In the genomic region with DNA sequence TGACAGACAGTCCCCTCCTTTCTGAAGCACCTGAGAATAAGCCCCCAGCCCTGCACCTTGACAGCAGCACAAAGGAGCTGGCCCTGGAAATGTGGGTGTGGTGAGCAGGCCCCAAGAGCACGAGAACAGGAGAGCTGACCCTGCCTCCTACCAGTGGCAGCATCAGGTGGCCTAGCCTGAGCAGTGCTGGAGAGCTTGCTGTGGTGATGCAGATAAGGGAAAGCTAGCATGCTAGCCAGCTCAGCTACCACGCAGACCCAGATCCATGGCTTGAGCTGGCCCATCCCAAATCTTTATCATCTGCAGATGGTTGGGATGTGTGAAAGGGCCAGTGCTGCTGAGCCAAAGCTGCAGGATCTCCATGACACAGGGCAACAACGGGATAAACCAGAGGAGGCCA, we compare ENCODE assay signal across 22 mouse cellular contexts.
DNase-seq lines count a peak whose midpoint lies in the region; ATAC-seq and TF ChIP-seq lines count a peak whose summit lies in the region.
"Had no signal": no experiment of that assay in that cellular context is flagged by ENCODE, and none has a peak within 500 bp of the region (broad histone marks: within the 10 kb centered on the region; RNA-seq: fewer than 3 reads in every experiment).

No protein-coding gene starts in this region.

- no peak for TF ChIP-seq POLR2A in bone marrow, adult 2 months (IDR thresholded peaks at IDR 0.05; ENCODE audit: borderline replicate concordance, control insufficient read depth, low read depth, low read length)
- TF ChIP-seq POLR2A in thymus, adult 2 months (IDR thresholded peaks at IDR 0.05; ENCODE audit: control insufficient read depth, extremely low read depth, insufficient read depth, low read length, poor library complexity) = no peak

- H3K27me3 ChIP-seq in heart, embryonic 10.5 days (ENCODE audit: insufficient read depth, poor library complexity, severe bottlenecking) = no peaks in the 10 kb centered on the region
- no peaks in the 10 kb centered on the region for H3K27me3 ChIP-seq in thymus, adult 2 months (ENCODE audit: control insufficient read depth, insufficient read depth, low read length)
- H3K27me3 ChIP-seq: CH12.LX; embryonic facial prominence, embryonic 12.5 days; heart, embryonic 15.5 days; midbrain, embryonic 12.5 days; neural tube, embryonic 13.5 days had no signal

- peak; percentile 84 for DNase-seq in heart, embryonic 10.5 days (ENCODE audit: low spot score)
- no peak for DNase-seq in heart, adult 9 months (ENCODE audit: low spot score in 2 of 2)
- peak; percentile 86 for DNase-seq in liver
- DNase-seq in embryo, embryonic 10 days (ENCODE audit: low spot score) = no peak
- DNase-seq in adrenal gland, adult 18-20 months (ENCODE audit: low spot score in 2 of 2) = no peak
- no peak for DNase-seq in thymus, adult 2 months
- DNase-seq: adrenal gland, postnatal 10 days; cerebellum, adult 2 months; gastrocnemius, postnatal 10 days; kidney, adult 8-10 months; kidney, postnatal 36 days; right cerebral cortex, postnatal 25 days; thymus, postnatal 14 days had no signal

- no peak overlapping the region for H3K4me3 ChIP-seq in heart, embryonic 10.5 days
- H3K4me3 ChIP-seq in bone marrow, adult 2 months (replicated peaks; ENCODE audit: control insufficient read depth, low read depth, low read length) = no peak overlapping the region
- no peak overlapping the region for H3K4me3 ChIP-seq in thymus, adult 2 months (ENCODE audit: control insufficient read depth, insufficient read depth, low read length)
- H3K4me3 ChIP-seq: embryonic facial prominence, embryonic 12.5 days; forebrain, embryonic 10.5 days; heart, embryonic 15.5 days; midbrain, embryonic 12.5 days; neural tube, embryonic 13.5 days had no signal

- H3K9me3 ChIP-seq in heart, embryonic 10.5 days = no peaks in the 10 kb centered on the region
- H3K9me3 ChIP-seq: embryonic facial prominence, embryonic 12.5 days; forebrain, embryonic 10.5 days; heart, embryonic 15.5 days; midbrain, embryonic 12.5 days; neural tube, embryonic 13.5 days had no signal

- ATAC-seq in megakaryocyte, adult 5-6 weeks (ENCODE audit: poor library complexity, severe bottlenecking) = peak; percentile 45; the same call in 1 of the 2 replicates
- ATAC-seq: hindbrain, postnatal 0 days had no signal

- 56% methylated on average over 3 of the region's 3 CpGs for WGBS in heart, embryonic 10.5 days
- WGBS in bone marrow, adult 2 months = 65% methylated on average over 3 of the region's 3 CpGs
- 97% methylated on average over 3 of the region's 3 CpGs for WGBS in thymus, adult 2 months

- no peak overlapping the region for H3K27ac ChIP-seq in heart, embryonic 10.5 days
- peak overlapping the region; percentile 40 for H3K27ac ChIP-seq in bone marrow, adult 2 months (ENCODE audit: control insufficient read depth, insufficient read depth, low read depth, low read length, poor library complexity)
- no peak overlapping the region for H3K27ac ChIP-seq in thymus, adult 2 months (ENCODE audit: control insufficient read depth, insufficient read depth, low read length)
- H3K27ac ChIP-seq: embryonic facial prominence, embryonic 12.5 days; forebrain, embryonic 10.5 days; heart, embryonic 15.5 days; hindbrain, postnatal 0 days; midbrain, embryonic 12.5 days; neural tube, embryonic 13.5 days had no signal

- H3K36me3 ChIP-seq in heart, embryonic 10.5 days = peaks cover 7% of the 10 kb centered on the region; the same call in 1 of the 2 replicates
- peaks cover 12% of the 10 kb centered on the region; the same call in 1 of the 2 replicates for H3K36me3 ChIP-seq in thymus, adult 2 months (ENCODE audit: control insufficient read depth, insufficient read depth, low read length)
- H3K36me3 ChIP-seq: embryonic facial prominence, embryonic 12.5 days; forebrain, embryonic 10.5 days; midbrain, embryonic 12.5 days had no signal

- no peaks in the 10 kb centered on the region for H3K4me1 ChIP-seq in heart, embryonic 10.5 days
- peaks cover 2% of the 10 kb centered on the region; the same call in 1 of the 2 replicates for H3K4me1 ChIP-seq in bone marrow, adult 2 months (ENCODE audit: control insufficient read depth, insufficient read depth, low read length)
- H3K4me1 ChIP-seq in thymus, adult 2 months (replicated peaks; ENCODE audit: control insufficient read depth, insufficient read depth, low read length) = no peaks in the 10 kb centered on the region
- H3K4me1 ChIP-seq: embryonic facial prominence, embryonic 12.5 days; forebrain, embryonic 10.5 days; heart, embryonic 15.5 days; midbrain, embryonic 12.5 days; neural tube, embryonic 13.5 days had no signal

- no peak for TF ChIP-seq CTCF in bone marrow, adult 2 months (IDR thresholded peaks at IDR 0.05; ENCODE audit: control insufficient read depth, insufficient read depth, low read length)
- TF ChIP-seq CTCF in thymus, adult 2 months (IDR thresholded peaks at IDR 0.05; ENCODE audit: borderline replicate concordance, control insufficient read depth, extremely low read depth, insufficient read depth, low read length, poor library complexity) = no peak

Comparison
In these comparisons a context has a peak if more than half of its experiments do, and no peak if none do; other contexts are left out.
1. DNase-seq: peak in heart, embryonic 10.5 days (single experiment) and liver (single experiment); none in heart, adult 9 months (0 of 2), embryo, embryonic 10 days (single experiment), adrenal gland, adult 18-20 months (0 of 2) and thymus, adult 2 months (single experiment).